Mouse (Mus musculus) gastrocnemius, postnatal 4 days (tissue): ENCODE results near the gene Tsnaxip1. TPM values are rescaled to one million over a fixed set of nuclear protein-coding genes. Genes with fewer than 3 reads are reported as not detected.

ENCODE experiments used
- DNase-seq, 2 experiments: peaks; one replicate each; pipeline ENCODE4 v3.0.0; 2021 to 2022; ENCODE audit warnings: low spot score in 2 of 2, mixed read lengths in 2 of 2
- long read RNA-seq, 2 experiments: library from polyadenylated mRNA; stranded (forward); transcript quantifications; one replicate each; pipeline ENCODE4 v2.0.0; 2021
- total RNA-seq, 2 experiments: library from RNA; stranded (reverse); gene quantifications; 2 replicates each; pipeline ENCODE4 v1.2.3; 2021

Gene Tsnaxip1
- under 1 TPM; 0.74 to 0.75 TPM for total RNA-seq
- long read RNA-seq, experiment 1, partial matches to known transcripts: 1 of 1 reads
- long read RNA-seq, experiment 1, other reads (novel, unspliced or antisense): 0 of 1 reads
- long read RNA-seq, experiment 2: 0 reads

DNA sequence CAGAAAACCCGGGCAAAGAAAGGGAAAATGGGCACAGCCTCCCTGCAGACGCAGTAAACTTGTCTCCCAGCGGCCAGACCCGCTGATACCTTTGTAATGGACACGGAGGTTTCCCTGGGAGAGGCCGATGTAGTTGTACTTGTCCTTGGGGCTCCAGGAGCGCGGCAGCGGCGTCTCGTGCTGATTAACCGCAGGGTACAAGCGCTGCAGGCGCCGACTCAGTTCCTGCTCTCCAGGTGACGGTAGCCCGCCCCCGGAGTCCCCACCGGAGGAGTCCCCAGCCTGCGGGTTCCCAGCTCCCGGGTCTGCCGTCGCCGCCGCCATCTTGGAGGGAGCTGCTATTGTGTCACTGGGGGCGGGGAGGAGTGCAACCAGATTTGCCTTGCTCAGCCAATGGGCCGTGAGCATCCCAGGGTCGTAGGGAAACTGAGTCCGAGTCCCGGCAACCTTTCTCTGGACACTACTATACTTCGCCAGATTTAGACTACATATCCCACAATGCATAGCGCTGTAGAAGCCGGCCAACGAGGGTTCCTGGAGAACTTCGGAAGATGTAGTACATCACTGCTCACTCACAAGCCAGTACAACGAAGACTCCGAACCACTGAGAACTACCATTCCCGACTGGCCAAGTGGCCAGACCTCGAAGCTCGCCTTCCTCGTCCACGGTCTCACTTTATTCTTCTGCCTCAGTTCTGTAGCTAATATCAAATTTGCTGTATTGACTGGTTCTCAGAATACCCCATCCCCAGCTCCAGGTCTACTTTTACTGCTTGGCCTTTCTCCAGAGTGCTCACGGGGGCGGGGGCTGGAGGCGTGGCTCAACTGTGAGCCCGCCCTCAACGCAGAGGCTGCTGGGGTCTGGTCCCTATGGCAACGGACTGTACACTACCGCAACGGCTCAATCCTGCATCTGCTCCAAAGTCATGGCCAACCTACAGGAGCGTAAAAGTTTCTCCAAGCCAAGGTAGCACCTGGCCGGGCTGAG is at the start of gene Tsnaxip1, which contains the start of gene Ranbp10:
TSS of gene Tsnaxip1 (plus strand) at position 871 of the 988 bp plus-strand sequence.
TSS of gene Ranbp10 (minus strand) at position 490 of the 988 bp plus-strand sequence.
- DNase-seq: peak; percentile 86 to 92

GRCm38 (mm10) chr8:105777833-105778232 is 49.7 kb upstream of the Tsnaxip1 start:
- DNase-seq: no peak

DNA sequence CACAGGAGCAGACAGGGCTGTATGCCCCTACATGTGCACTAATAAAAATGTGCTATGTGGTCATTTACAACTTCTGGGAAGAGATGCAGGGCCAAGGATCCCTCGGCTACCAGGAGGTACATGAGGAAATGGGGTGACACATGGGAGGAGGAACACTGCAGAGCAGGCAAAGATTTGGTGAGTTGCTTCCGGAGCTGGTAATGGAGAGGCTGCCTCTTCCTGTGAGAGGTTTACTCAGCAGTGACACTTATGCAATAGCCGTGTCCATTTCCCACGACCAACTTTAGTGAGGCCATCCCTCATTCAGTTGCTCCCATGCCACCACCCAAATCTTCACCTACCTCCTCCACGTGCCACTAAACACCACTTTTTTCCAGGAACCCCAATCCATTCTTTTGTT is 47.2 kb upstream of the Tsnaxip1 start:
- no peak for DNase-seq

DNA sequence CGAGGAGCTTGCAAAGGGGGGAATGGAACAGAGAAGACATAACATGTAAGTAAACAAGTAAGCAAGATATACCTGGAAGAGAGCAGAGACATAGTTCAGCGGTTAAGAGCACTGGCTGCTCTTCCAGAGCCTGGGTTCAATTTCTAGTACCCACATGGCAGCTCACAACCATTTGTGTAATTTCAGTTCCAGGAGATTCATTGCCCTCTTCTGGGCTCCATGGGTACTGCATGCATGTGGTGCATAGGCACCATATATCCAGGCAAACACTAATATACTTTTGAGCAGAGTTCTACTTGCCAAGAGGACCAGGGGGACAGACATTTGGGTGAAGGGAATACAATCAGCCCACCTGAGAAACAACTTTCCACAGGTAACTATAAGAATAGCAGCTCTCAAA is 39.3 kb upstream of the Tsnaxip1 start:
- DNase-seq: peak; percentile 34 to 35

- DNase-seq: no peak
These were observed 38.6 kb upstream of the Tsnaxip1 start for GRCm38 (mm10) chr8:105788927-105789326.

GRCm38 (mm10) chr8:105789626-105790025 is 37.9 kb upstream of the Tsnaxip1 start:
- DNase-seq: no peak

DNA sequence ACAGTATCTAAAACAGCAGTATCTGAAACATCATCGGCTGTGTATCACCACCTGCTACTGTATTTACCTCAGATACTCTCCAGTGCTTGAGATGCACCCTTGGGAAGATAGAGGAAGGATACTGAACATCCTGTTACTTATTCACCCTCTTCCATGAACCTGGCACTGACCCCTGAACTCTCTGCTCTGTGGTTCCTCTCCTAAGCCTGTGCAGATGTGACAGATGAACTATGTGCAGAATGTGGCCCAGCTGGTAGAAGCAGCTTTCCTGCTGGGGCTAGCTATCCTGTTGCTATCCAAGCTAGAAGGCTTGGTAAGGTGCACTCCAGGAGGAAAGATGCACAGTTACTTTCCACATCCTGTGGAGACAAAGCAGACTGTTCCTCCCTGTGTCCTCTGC is 34.2 kb upstream of the Tsnaxip1 start:
- no peak for DNase-seq

GRCm38 (mm10) chr8:105794009-105794598 is 33.4 kb upstream of the Tsnaxip1 start:
- no peak for DNase-seq

DNA sequence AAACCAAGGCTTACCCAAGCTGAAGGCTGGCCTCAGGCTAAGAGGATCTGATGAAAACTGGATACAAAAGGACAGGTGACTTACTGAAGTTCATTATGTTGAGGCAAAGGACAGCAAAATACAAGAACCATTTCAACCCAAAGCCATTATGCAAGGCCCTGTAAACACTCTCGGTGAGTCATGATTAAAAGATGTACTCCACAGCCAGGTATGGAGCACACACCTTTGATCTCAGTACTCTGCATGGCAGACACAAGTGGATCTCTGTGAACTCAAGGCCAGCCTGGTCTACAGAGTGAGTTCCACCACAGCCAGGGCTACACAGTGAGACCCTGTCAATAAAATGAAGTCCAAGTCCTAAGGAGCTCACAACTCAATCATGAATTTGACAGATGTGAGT is 31.7 kb upstream of the Tsnaxip1 start:
- DNase-seq: no peak

DNA sequence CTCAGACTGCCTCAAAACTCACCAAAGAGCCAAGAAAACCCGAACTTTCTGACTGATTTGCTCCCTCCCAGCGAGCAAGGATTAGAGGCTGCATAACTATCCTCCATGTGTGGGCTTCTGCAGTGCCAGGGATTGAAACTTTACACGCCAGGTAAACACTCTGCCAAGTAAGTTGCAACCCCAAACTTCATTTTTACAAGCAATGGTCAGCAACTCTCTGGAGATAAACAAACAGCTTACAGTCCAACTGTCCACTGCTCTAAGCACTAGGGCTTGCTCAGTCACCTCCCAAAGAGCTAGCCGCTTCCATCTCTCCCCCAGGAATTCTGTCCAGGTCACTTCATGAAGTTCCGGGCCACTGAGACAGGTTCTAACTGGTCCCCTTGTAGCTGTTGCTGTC is 29.1 kb upstream of the Tsnaxip1 start:
- no peak for DNase-seq

DNA sequence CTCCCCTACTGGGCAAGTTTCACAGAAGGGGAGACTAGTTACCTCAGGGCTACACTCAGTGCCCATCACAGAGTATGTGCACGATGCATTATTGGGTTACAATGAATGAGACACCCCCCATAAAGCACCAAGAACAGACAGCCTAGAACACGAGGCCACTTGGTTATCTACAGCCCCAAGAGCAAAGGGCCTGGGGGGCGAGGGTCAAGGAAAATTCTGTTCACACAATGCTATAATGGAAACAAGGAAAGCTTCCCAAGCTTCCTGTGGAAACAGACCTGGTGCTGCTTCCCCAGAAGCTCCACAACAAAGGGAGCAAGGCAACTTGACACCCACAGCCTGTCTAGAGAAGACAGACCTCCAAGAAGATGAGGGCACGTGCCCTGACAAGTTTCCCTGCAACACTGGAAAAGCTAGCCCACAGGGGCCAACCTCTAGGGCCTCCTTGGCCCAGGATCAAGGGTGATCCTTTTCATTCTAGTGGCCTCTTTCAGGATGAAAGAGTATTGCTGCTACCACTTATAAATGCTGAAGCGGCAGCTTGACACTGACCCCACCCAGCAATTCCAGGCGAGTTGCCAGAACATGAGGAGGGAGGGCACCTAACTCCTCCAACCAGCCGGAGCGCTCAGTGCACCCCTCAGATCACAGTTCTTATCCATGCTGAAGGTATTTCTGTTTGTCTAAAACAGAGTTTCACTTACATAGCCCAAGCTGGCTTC is 28.3 kb upstream of the Tsnaxip1 start:
- peak; percentile 52 to 72 for DNase-seq

- DNase-seq: no peak
These were observed 26.2 kb upstream of the Tsnaxip1 start for GRCm38 (mm10) chr8:105801153-105801904.

GRCm38 (mm10) chr8:105804797-105805196 is 22.7 kb upstream of the Tsnaxip1 start:
- no peak for DNase-seq

DNA sequence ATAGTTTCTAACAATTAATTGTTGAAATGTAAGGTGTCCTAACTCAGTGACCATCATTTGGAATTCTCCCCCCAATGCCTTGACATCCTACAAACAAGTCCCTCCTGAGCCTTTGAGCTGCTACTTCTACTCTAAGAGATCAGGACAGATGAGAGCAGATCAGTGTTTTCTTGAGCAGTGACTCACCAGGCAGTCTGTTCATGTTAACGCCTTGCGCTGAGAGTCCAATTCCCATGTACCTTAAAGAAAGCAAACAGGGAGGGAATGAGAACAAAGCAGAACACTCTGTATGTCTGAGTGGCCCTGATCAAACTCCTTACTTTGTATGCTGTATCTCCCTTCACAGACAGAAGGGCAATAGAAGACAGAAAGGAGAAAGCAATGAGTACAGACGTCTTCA is 22.2 kb upstream of the Tsnaxip1 start:
- DNase-seq: no peak

DNA sequence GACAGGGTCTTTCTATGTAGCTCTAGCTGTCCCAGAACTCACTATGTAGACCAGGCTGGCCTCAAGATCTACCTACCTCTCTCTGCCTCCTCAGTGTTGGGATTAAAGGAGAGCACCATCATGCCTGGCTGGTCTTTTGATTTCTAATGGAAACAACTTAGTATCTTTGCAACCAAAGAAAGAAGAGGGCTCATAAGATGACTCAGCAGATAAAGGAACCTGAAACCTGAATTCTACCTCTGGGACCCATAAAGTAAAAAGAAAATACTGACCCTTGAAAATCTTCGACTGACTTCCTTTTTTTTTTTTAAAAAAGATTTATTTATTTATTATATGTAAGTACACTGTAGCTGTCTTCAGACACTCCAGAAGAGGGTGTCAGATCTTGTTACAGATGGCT is 21.6 kb upstream of the Tsnaxip1 start:
- DNase-seq: no peak

GRCm38 (mm10) chr8:105807766-105808165 is 19.8 kb upstream of the Tsnaxip1 start:
- DNase-seq: no peak

- peak; percentile 20 to 40 for DNase-seq
These were observed 19.1 kb upstream of the Tsnaxip1 start for GRCm38 (mm10) chr8:105808480-105808879.

GRCm38 (mm10) chr8:105810245-105810786 is 17.2 kb upstream of the Tsnaxip1 start:
- DNase-seq: no peak

- DNase-seq: no peak
These were observed 16.5 kb upstream of the Tsnaxip1 start for GRCm38 (mm10) chr8:105811061-105811460.

DNA sequence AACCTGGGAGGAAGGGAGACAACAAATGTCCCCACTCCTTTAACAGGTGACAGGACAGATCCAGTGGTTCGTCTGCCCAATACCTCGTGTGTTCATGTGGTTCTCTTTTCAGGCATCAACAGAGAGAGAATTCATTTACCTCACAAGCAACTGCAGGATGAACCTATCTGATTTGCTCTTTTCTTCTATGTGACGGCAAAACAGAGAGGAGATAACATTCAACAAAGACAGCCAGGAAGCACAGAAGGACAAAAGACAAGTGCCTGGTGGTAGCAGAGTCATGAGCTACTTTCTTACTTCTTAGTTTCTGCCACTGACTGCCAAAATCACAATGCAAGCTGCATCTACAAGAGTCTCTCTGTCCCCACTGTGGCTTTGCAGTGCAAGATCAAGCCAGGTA is 16.0 kb upstream of the Tsnaxip1 start:
- DNase-seq: no peak
